Mouse (Mus musculus) erythroblast, embryonic 14.5 days (primary cell): ENCODE data around the gene Zbtb33. TPM values are rescaled to one million over a fixed set of nuclear protein-coding genes. Genes with fewer than 3 reads are reported as not detected.

Experiments
- H3K27me3 ChIP-seq: 2 replicates; pipeline ENCODE4 v1.6.1; 2012; ENCODE audit warnings: inconsistent platforms; ENCODE audit not compliant: control insufficient read depth
- H3K36me3 ChIP-seq: 2 replicates; pipeline ENCODE4 v1.6.1; 2012; ENCODE audit warnings: mild to moderate bottlenecking, inconsistent platforms; ENCODE audit not compliant: control insufficient read depth
- H3K4me1 ChIP-seq: 2 replicates; pipeline ENCODE4 v1.6.1; 2012; ENCODE audit warnings: inconsistent platforms; ENCODE audit not compliant: control insufficient read depth
- H3K4me3 ChIP-seq: replicated peaks from 2 replicates; pipeline ENCODE3; 2012; ENCODE audit warnings: moderate library complexity, mild to moderate bottlenecking, inconsistent platforms
- H3K9me3 ChIP-seq: 2 replicates; pipeline ENCODE4 v1.6.1; 2012; ENCODE audit warnings: low read length, inconsistent platforms, mixed read lengths; ENCODE audit not compliant: control insufficient read depth
- GATA1 ChIP-seq: IDR thresholded peaks from 2 replicates; pipeline ENCODE4 v1.6.1; 2012; ENCODE audit warnings: low read length, inconsistent platforms, mixed read lengths
- TAL1 ChIP-seq: IDR thresholded peaks from 3 replicates; pipeline ENCODE4 v1.6.1; 2012; ENCODE audit warnings: low read length, inconsistent platforms, mixed read lengths
- polyA plus RNA-seq: library from polyadenylated mRNA; stranded (reverse); fragments of >175 nt; gene quantifications from 2 replicates; pipeline ENCODE4 v1.2.3, GENCODE M21; 2012

Zbtb33 gene
- polyA plus RNA-seq, 1 experiment, result 0.02 TPM

GRCm38 (mm10) chrX:38185520-38185919 is 4.1 kb upstream of the Zbtb33 start:
- TF ChIP-seq GATA1, result no peak
- TF ChIP-seq TAL1, result no peak
- Histone ChIP-seq H3K9me3 (peaks cover 3% of the 10 kb centered on the region), H3K27me3 (peaks cover 8% of the 10 kb centered on the region), H3K36me3 (no peaks in the 10 kb centered on the region), H3K4me1 (peaks cover 11% of the 10 kb centered on the region), H3K4me3 (no peak overlapping the region)

DNA sequence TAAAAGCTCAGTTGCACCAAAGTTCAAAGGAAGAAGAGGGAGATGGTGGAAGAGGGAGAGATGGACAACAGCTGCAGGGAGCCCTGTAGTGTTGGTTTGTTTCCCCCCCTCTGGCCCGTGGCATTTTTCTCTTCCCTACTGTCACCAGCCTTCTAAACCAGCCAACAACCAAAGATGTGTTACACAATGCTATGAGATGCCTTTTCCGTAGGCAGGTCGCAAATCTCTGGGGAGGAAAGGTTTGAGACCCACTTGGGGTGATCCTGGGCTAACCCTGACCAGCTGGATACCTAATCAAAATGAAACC is 818 bp downstream of the Zbtb33 start:
- Histone ChIP-seq H3K36me3 (peaks cover 10% of the 10 kb centered on the region), H3K4me1 (peaks cover 8% of the 10 kb centered on the region), H3K4me3 (peak overlapping the region; percentile 86), H3K27me3 (no peaks in the 10 kb centered on the region), H3K9me3 (peaks cover 3% of the 10 kb centered on the region)
- TF ChIP-seq GATA1 (no peak), TAL1 (no peak)

DNA sequence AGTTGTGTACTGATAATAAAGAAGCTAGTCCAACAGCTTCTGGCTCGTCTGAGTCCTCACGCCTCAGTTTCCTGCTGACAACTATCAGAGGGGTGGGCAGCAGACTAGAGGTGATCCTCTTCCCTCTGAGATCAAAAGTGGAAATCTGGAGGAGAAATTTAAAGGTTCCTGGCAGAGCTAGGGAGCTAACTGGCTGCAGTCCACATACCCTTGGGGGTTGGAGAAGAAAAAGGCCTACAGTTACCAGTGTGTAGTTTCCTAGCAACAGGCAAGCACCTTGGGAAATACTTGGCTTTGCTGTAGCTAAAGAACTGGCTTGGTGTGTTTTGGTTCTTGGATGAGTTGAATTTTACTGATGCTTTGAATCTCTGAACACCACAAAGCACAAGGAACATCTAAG is 12.2 kb downstream of the Zbtb33 start:
- Histone ChIP-seq H3K4me1 (no peaks in the 10 kb centered on the region), H3K27me3 (no peaks in the 10 kb centered on the region), H3K4me3 (no peak overlapping the region), H3K36me3 (no peaks in the 10 kb centered on the region), H3K9me3 (no peaks in the 10 kb centered on the region)
- TF ChIP-seq TAL1 (no peak), GATA1 (no peak)

- no peak for TF ChIP-seq GATA1
- no peak for TF ChIP-seq TAL1
- H3K4me3 ChIP-seq, result no peak overlapping the region
Observed at GRCm38 (mm10) chrX:38207392-38207791, 17.8 kb downstream of the Zbtb33 start.

DNA sequence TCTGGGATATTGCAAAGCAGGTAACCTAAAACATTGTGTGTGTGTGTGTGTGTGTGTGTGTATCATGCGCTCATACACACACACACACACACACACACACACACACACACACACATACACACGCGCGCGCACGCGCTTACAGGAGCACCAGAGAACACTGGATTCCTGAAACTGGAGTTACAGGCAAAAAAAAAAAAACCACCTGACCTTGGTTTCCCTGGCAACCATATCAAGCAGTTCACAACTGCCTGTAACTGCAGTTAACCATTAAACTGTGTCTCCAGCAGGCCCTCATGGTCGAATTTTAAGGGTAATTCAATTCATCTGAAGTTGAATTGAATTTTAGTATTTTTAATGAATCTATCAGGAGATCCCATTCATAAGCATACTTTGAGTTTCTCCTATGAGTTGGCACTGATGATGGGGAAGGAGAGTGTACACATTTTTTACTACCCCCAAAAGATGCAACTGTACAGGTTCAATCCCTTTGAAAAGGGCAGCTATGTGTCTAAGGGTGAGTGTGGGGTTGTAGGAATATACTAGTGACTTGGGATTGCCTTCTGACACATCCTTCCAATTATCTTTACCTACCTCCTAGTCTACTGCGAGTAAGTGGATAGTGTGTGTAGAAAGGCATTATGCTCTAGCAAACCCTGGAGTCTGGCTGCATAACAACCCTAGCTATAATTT is 27.5 kb downstream of the Zbtb33 start:
- no peaks in the 10 kb centered on the region for H3K9me3 ChIP-seq
- H3K27me3 ChIP-seq, result no peaks in the 10 kb centered on the region
- no peak overlapping the region for H3K4me3 ChIP-seq
- no peaks in the 10 kb centered on the region for H3K36me3 ChIP-seq
- TF ChIP-seq TAL1 (no peak), GATA1 (no peak)
- H3K4me1 ChIP-seq, result no peaks in the 10 kb centered on the region

More at GRCm38 (mm10) chrX:38207392-38207791, 17.8 kb downstream of the Zbtb33 start:
- Histone ChIP-seq H3K27me3 (no peaks in the 10 kb centered on the region), H3K9me3 (no peaks in the 10 kb centered on the region), H3K36me3 (no peaks in the 10 kb centered on the region), H3K4me1 (no peaks in the 10 kb centered on the region)

DNA sequence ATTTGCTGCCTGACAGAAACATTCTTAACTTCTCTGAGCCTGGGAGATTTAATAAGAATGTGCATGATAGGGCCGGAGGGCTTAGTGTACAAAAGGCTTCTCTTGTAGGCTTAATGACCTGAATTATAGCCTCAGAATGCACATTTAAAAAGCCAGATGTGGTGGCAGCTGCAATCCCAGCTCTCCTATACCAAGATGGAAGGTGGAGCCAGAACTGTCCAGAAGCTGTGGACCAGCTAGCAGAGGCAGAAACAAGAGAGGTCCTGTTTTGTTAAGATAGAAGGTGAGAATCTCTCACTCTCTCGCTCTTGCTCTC is 28.0 kb downstream of the Zbtb33 start:
- TF ChIP-seq TAL1, result no peak
- no peak for TF ChIP-seq GATA1
- no peaks in the 10 kb centered on the region for H3K4me1 ChIP-seq
- no peak overlapping the region for H3K4me3 ChIP-seq
- no peaks in the 10 kb centered on the region for H3K9me3 ChIP-seq
- no peaks in the 10 kb centered on the region for H3K36me3 ChIP-seq
- H3K27me3 ChIP-seq, result no peaks in the 10 kb centered on the region

GRCm38 (mm10) chrX:38222757-38223156 is 33.2 kb downstream of the Zbtb33 start:
- Histone ChIP-seq H3K36me3 (no peaks in the 10 kb centered on the region), H3K4me3 (no peak overlapping the region), H3K27me3 (no peaks in the 10 kb centered on the region), H3K4me1 (no peaks in the 10 kb centered on the region), H3K9me3 (no peaks in the 10 kb centered on the region)
- no peak for TF ChIP-seq GATA1
- no peak for TF ChIP-seq TAL1

- H3K4me1 ChIP-seq, result no peaks in the 10 kb centered on the region
- H3K36me3 ChIP-seq, result no peaks in the 10 kb centered on the region
- no peak overlapping the region for H3K4me3 ChIP-seq
- TF ChIP-seq GATA1 (no peak), TAL1 (no peak)
- no peaks in the 10 kb centered on the region for H3K9me3 ChIP-seq
- no peaks in the 10 kb centered on the region for H3K27me3 ChIP-seq
Observed at GRCm38 (mm10) chrX:38229888-38230287, 40.3 kb downstream of the Zbtb33 start.

DNA sequence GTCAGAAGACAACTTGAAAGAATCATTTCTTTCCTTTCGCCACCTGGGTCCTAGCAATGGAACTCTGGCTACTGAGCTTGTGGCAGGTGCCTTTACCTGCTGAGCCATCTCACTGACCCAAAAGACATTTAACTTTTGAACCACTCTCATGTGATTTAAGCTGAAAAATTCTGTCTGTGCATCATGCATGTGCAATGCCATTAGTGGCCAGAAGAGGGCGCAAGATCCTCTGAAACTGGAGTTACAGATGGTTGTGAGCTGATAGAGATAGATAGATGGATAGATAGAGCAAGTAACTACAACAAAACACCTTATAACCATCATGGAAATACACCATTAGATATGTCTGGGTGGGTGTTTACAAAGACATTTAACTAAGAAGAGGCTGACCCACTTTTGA is 48.1 kb downstream of the Zbtb33 start:
- Histone ChIP-seq H3K9me3 (no peaks in the 10 kb centered on the region), H3K27me3 (no peaks in the 10 kb centered on the region)
- TF ChIP-seq GATA1 (no peak), TAL1 (no peak)

More for the DNA sequence above, 48.1 kb downstream of the Zbtb33 start:
- no peak overlapping the region for H3K4me3 ChIP-seq
- H3K4me1 ChIP-seq, result no peaks in the 10 kb centered on the region
- no peaks in the 10 kb centered on the region for H3K36me3 ChIP-seq

Other genes with a start within 250 kb of the Zbtb33 start
- not detected in 2 replicates for gene Btg1-ps1, start 171.0 kb upstream of the Zbtb33 start, polyA plus RNA-seq
- gene Btg1-ps2, start 146.7 kb upstream of the Zbtb33 start, polyA plus RNA-seq, result not detected in 2 replicates
- not detected in 2 replicates for gene Rhox10, start 123.3 kb upstream of the Zbtb33 start, polyA plus RNA-seq
- not detected in 2 replicates for gene Rhox11, start 104.7 kb upstream of the Zbtb33 start, polyA plus RNA-seq
- gene Rhox12, start 78.9 kb upstream of the Zbtb33 start, polyA plus RNA-seq, result not detected in 2 replicates
- not detected in 2 replicates for gene Rhox13, start 68.6 kb upstream of the Zbtb33 start, polyA plus RNA-seq
- gene Tmem255a, start 62.6 kb downstream of the Zbtb33 start, polyA plus RNA-seq, result not detected in 2 replicates
- not detected in 2 replicates for gene Atp1b4, start 126.4 kb downstream of the Zbtb33 start, polyA plus RNA-seq